Mouse (Mus musculus) liver, adult 2 months (tissue): ENCODE measurements around the gene Nek6.

Source experiments
- CTCF ChIP-seq: fragments of 200-500 bp; IDR thresholded peaks from 2 replicates; pipeline ENCODE4 v1.5.1; 2011; ENCODE audit warnings: low read depth, low read length, control low read depth
- POLR2A ChIP-seq: fragments of 200-500 bp; IDR thresholded peaks from 2 replicates; pipeline ENCODE4 v1.6.1; 2011; ENCODE audit warnings: low read length, control low read depth; ENCODE audit not compliant: insufficient read depth; ENCODE audit errors: extremely low read depth

GRCm38 (mm10) chr2:38536331-38536731 is 24.9 kb downstream of the Nek6 start:
- TF ChIP-seq POLR2A (no peak), CTCF (no peak)
